Mouse (Mus musculus) MEL (cell line): ENCODE measurements around the gene Atp8a2. TPM values are rescaled to one million over a fixed set of nuclear protein-coding genes. Genes with fewer than 3 reads are reported as not detected.

ENCODE experiments used
- DNase-seq: peaks from one replicate; pipeline ENCODE4 v3.0.0; 2011; ENCODE audit warnings: low read depth, low spot score
- H3K27ac ChIP-seq: 2 replicates; pipeline ENCODE4 v1.5.1; 2012; ENCODE audit warnings: low read depth, mild to moderate bottlenecking, control low read depth, low read length, moderate library complexity; ENCODE audit not compliant: control insufficient read depth
- H3K27me3 ChIP-seq, 2 experiments: fragments of 150-350 bp in 1 of 2; sonication (generic) in 1 of 2; 2 replicates each; pipeline ENCODE4 v1.6.1; 2012; ENCODE audit warnings: low read length in 2 of 2, mild to moderate bottlenecking in 2 of 2, improper control_type of control experiment in 1 of 2, moderate library complexity in 1 of 2; ENCODE audit not compliant: insufficient read depth in 2 of 2, control insufficient read depth in 1 of 2
- H3K36me3 ChIP-seq, 2 experiments: 2 replicates each; pipeline ENCODE4 v1.6.1; 2012 to 2014; ENCODE audit warnings: low read length in 2 of 2, improper control_type of control experiment in 1 of 2, inconsistent platforms in 1 of 2, mild to moderate bottlenecking in 1 of 2; ENCODE audit not compliant: insufficient read depth in 2 of 2, control insufficient read depth in 1 of 2
- H3K4me1 ChIP-seq, 2 experiments: fragments of 150-350 bp in 1 of 2; sonication (generic) in 1 of 2; 2 replicates each; pipeline ENCODE4 v1.6.1; 2012; ENCODE audit warnings: low read length in 2 of 2, improper control_type of control experiment in 1 of 2, mild to moderate bottlenecking in 1 of 2; ENCODE audit not compliant: insufficient read depth in 2 of 2, control insufficient read depth in 1 of 2
- H3K4me3 ChIP-seq, 2 experiments: fragments of 150-350 bp in 1 of 2; sonication (generic) in 1 of 2; 2 replicates each; pipeline ENCODE4 v1.5.1; 2012; ENCODE audit warnings: low read depth in 2 of 2, low read length in 2 of 2, mild to moderate bottlenecking in 2 of 2, moderate library complexity in 2 of 2, control low read depth in 1 of 2, improper control_type of control experiment in 1 of 2; ENCODE audit not compliant: control insufficient read depth in 1 of 2, insufficient read depth in 1 of 2
- H3K79me2 ChIP-seq: 2 replicates; pipeline ENCODE4 v1.6.1; 2012; ENCODE audit warnings: mild to moderate bottlenecking, low read length, moderate library complexity; ENCODE audit not compliant: control insufficient read depth, poor library complexity, insufficient read depth
- H3K9ac ChIP-seq: 2 replicates; pipeline ENCODE4 v1.6.1; 2012; ENCODE audit warnings: low read depth, mild to moderate bottlenecking, control low read depth, low read length, moderate library complexity; ENCODE audit not compliant: control insufficient read depth, poor library complexity, severe bottlenecking
- H3K9me3 ChIP-seq: fragments of 150-350 bp; sonication (generic); replicated peaks from 2 replicates; pipeline ENCODE4 v1.6.1; 2012; ENCODE audit warnings: mild to moderate bottlenecking, low read length, improper control_type of control experiment, moderate library complexity; ENCODE audit not compliant: insufficient read depth
- CHD2 ChIP-seq: IDR thresholded peaks from 2 replicates; pipeline ENCODE4 v1.6.1; 2011; ENCODE audit warnings: low read length, improper control_type of control experiment
- CTCF ChIP-seq, 3 experiments: IDR thresholded peaks in 2 of 3; conservative IDR thresholded peaks in 1 of 3; 2 replicates each; pipeline ENCODE4 v1.5.1; 2011 to 2012; ENCODE audit warnings: low read length in 3 of 3, low read depth in 2 of 3, mild to moderate bottlenecking in 2 of 3, improper control_type of control experiment in 1 of 3, inconsistent platforms in 1 of 3, mixed read lengths in 1 of 3, moderate library complexity in 1 of 3; ENCODE audit not compliant: control insufficient read depth in 1 of 3, insufficient read depth in 1 of 3, poor library complexity in 1 of 3, severe bottlenecking in 1 of 3
- E2F4 ChIP-seq: IDR thresholded peaks from 2 replicates; pipeline ENCODE4 v1.6.1; 2011; ENCODE audit warnings: low read depth, low read length, improper control_type of control experiment, borderline replicate concordance
- ELF1 ChIP-seq: IDR thresholded peaks from 2 replicates; pipeline ENCODE4 v1.6.1; 2014; ENCODE audit warnings: low read depth, mild to moderate bottlenecking, inconsistent platforms, low read length, improper control_type of control experiment, moderate library complexity
- EP300 ChIP-seq, 2 experiments: IDR thresholded peaks; 2 replicates each; pipeline ENCODE4 v1.6.1; 2011; ENCODE audit warnings: improper control_type of control experiment in 2 of 2, low read length in 2 of 2, low read depth in 1 of 2, mild to moderate bottlenecking in 1 of 2
- GABPA ChIP-seq: IDR thresholded peaks from 2 replicates; pipeline ENCODE4 v1.6.1; 2012; ENCODE audit warnings: low read depth, mild to moderate bottlenecking, inconsistent platforms, low read length, improper control_type of control experiment, moderate library complexity
- HCFC1 ChIP-seq: IDR thresholded peaks from 2 replicates; pipeline ENCODE4 v1.6.1; 2012; ENCODE audit warnings: low read depth, mild to moderate bottlenecking, inconsistent platforms, low read length, improper control_type of control experiment, moderate library complexity
- MAX ChIP-seq: IDR thresholded peaks from 2 replicates; pipeline ENCODE4 v1.6.1; 2011; ENCODE audit warnings: low read length, improper control_type of control experiment
- MEF2A ChIP-seq: IDR thresholded peaks from 2 replicates; pipeline ENCODE4 v1.6.1; 2014; ENCODE audit warnings: low read depth, mild to moderate bottlenecking, inconsistent platforms, low read length, improper control_type of control experiment; ENCODE audit not compliant: poor library complexity, insufficient replicate concordance, severe bottlenecking; ENCODE audit errors: extremely low read depth
- POLR2AphosphoS5 ChIP-seq: IDR thresholded peaks from 2 replicates; pipeline ENCODE4 v1.6.1; 2012; ENCODE audit warnings: low read depth, borderline replicate concordance, mild to moderate bottlenecking, inconsistent platforms, low read length, moderate library complexity, mixed read lengths
- RAD21 ChIP-seq: IDR thresholded peaks from 2 replicates; pipeline ENCODE4 v1.6.1; 2011; ENCODE audit warnings: mild to moderate bottlenecking, low read depth, low read length, improper control_type of control experiment
- SMC3 ChIP-seq: IDR thresholded peaks from 2 replicates; pipeline ENCODE4 v1.6.1; 2011; ENCODE audit warnings: low read depth, low read length, improper control_type of control experiment
- TAL1 ChIP-seq: IDR thresholded peaks from 2 replicates; pipeline ENCODE4 v1.6.1; 2012; ENCODE audit warnings: mild to moderate bottlenecking, inconsistent platforms, low read length, moderate library complexity, mixed read lengths
- TCF12 ChIP-seq: IDR thresholded peaks from 2 replicates; pipeline ENCODE4 v1.6.1; 2014; ENCODE audit warnings: low read depth, mild to moderate bottlenecking, inconsistent platforms, low read length, improper control_type of control experiment, moderate library complexity
- USF2 ChIP-seq, 2 experiments: IDR thresholded peaks; 2 replicates each; pipeline ENCODE4 v1.6.1; 2011 to 2012; ENCODE audit warnings: improper control_type of control experiment in 2 of 2, low read length in 2 of 2, borderline replicate concordance in 1 of 2, inconsistent platforms in 1 of 2, low read depth in 1 of 2, mild to moderate bottlenecking in 1 of 2; ENCODE audit not compliant: insufficient read depth in 1 of 2
- ZC3H11A ChIP-seq: IDR thresholded peaks from 2 replicates; pipeline ENCODE4 v1.6.1; 2012; ENCODE audit warnings: low read depth, mild to moderate bottlenecking, inconsistent platforms, low read length, improper control_type of control experiment
- polyA plus RNA-seq, 2 experiments: library from polyadenylated mRNA; stranded (reverse) in 1 of 2; unstranded in 1 of 2; fragments of >175 nt in 1 of 2; fragments of >200 nt in 1 of 2; gene quantifications; 2 replicates each; pipeline versions ENCODE4 v1.2.1 to v1.2.4; 2012; ENCODE audit warnings: low replicate concordance in 2 of 2, low read depth in 1 of 2; ENCODE audit not compliant: insufficient read length in 2 of 2, insufficient read depth in 1 of 2, missing spikeins in 1 of 2
- total RNA-seq: library from RNA; depleted of rRNA; stranded (reverse); fragments of 300-350 nt; gene quantifications from 2 replicates; pipeline ENCODE4 v1.2.3, GENCODE M21; 2012

The Atp8a2 gene
- total and polyA plus RNA-seq, 3 experiments, result 0.29 to 0.39 TPM; not detected in 1

DNA sequence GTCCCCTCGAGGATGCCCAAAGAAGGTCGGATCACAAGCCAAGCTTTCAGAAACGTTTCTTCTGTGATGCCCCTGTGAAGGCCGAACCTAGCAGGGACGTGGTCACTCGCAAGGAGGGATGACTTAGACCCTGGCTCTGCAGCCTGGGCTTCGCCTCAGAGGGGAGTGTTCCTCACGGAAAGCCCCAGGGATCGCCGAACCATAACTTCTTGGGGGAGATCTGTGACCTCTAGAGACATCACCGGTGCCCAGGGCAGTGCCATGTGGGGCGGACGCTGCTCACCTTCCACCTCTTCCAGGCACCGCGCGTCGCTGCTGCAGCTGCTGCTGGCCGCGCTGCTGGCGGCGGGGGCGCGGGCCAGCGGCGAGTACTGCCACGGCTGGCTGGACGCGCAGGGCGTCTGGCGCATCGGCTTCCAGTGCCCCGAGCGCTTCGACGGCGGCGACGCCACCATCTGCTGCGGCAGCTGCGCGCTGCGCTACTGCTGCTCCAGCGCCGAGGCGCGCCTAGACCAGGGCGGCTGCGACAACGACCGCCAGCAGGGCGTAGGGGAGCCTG, 571.1 kb downstream of the Atp8a2 start:
- H3K4me1 ChIP-seq, result no peaks in the 10 kb centered on the region
- H3K27me3 ChIP-seq, result no peaks in the 10 kb centered on the region
- no peaks in the 10 kb centered on the region for H3K9me3 ChIP-seq
- H3K79me2 ChIP-seq, result no peaks in the 10 kb centered on the region
- H3K9ac ChIP-seq, result no peak overlapping the region
- TF ChIP-seq ELF1 (no peak), HCFC1 (no peak), ZC3H11A (no peak), RAD21 (no peak), E2F4 (no peak), MEF2A (no peak), TAL1 (no peak), GABPA (no peak)
- no peak overlapping the region for H3K4me3 ChIP-seq
- no peak for DNase-seq
- no peaks in the 10 kb centered on the region for H3K36me3 ChIP-seq
- no peak overlapping the region for H3K27ac ChIP-seq

DNA sequence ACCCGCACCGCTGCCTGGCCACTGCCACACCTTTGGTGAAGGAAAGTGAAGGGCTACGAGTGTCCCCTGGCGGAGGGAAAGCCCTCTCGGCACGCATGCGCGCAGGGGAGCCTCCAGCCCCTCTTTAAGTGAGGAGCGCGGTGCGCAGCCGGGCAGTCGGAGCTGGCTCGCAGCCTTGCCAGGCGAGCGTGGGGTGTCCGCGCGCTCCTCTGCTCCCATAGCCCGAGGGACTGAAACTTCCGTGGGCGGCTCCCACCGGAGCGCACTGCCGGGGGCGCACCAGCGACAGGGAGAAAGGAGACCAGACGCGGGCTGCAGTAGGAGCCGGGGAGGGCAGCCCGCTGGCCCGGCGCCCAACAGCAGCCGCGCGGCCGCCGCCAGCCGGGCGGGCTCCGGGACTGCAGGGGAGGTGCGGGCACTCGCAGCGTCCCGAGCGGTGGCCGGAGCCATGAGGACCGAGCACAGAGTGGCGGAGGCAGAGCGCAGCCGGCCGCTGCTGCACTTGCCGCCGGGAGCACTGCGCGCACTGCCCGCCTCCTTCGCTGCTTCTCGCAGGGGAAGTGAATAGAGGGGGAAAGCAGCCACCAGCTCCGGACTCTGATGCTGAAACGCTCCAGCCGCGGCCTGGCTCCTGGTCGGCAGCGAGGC, 571.7 kb downstream of the Atp8a2 start, which contains the start of gene Shisa2:
Gene Shisa2 (plus strand): TSS at position 151 of the 648 bp plus-strand sequence.
- Histone ChIP-seq H3K27me3 (no peaks in the 10 kb centered on the region), H3K27ac (no peak within 1 kb of the TSS), H3K4me3 (no peak within 1 kb of the TSS), H3K4me1 (no peaks in the 10 kb centered on the region), H3K36me3 (no peaks in the 10 kb centered on the region), H3K79me2 (no peaks in the 10 kb centered on the region), H3K9me3 (no peaks in the 10 kb centered on the region), H3K9ac (no peak within 1 kb of the TSS)
- no peak for DNase-seq
- TF ChIP-seq ZC3H11A (no peak), CHD2 (no peak), GABPA (no peak), POLR2AphosphoS5 (no peak), CTCF (IDR thresholded peaks at IDR 0.05 in 2 of 3, conservative IDR thresholded peaks at IDR 0.05 in 1 of 3; ENCODE audit: control insufficient read depth in 1 of 3, insufficient read depth in 1 of 3, low read depth in 2 of 3, low read length in 3 of 3, poor library complexity in 1 of 3, severe bottlenecking in 1 of 3) (no peak), SMC3 (no peak), EP300 (IDR thresholded peaks at IDR 0.05; ENCODE audit: low read depth in 1 of 2, low read length in 2 of 2) (no peak), MAX (no peak), USF2 (IDR thresholded peaks at IDR 0.05; ENCODE audit: borderline replicate concordance in 1 of 2, insufficient read depth in 1 of 2, low read depth in 1 of 2, low read length in 2 of 2) (no peak), TCF12 (no peak)
